Mouse (Mus musculus): ENCODE measurements around the gene Ighmbp2.

DNA sequence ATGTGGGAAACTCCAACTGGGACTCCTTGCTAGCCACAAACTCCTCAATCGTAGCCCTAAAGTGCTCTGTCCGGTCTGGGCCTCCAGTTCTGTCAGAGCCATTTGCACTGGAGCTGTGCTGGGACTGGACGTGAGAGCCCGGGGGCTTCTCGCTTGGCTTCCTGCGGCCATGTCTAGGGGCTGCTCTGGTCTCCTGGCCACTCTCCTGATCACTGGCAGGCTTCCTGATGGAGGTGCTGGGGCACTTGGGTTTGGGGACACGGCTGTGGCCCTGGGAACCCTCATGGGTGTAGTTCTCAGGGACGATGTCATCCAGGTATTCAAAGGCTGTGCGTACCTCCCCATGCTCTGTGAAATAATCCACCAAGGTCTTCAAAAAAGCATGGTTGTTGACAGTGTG lies 17.6 kb downstream of the Ighmbp2 start:
- no peak for TF ChIP-seq HCFC1 (IDR thresholded peaks at IDR 0.05; ENCODE audit: borderline replicate concordance, insufficient read depth, low read length)
- TF ChIP-seq ZC3H11A (IDR thresholded peaks at IDR 0.05; ENCODE audit: borderline replicate concordance, low read depth, low read length) = no peak
- TF ChIP-seq MAFK (IDR thresholded peaks at IDR 0.05; ENCODE audit: insufficient read depth, low read depth, low read length) = no peak

Measured in ES-E14 (cell line).